In genomic region chr3:55449148-55449547, GRCm38 (mm10) we compare ENCODE assay signal across 35 mouse cellular contexts. TPM values are rescaled to one million over a fixed set of nuclear protein-coding genes. Genes with fewer than 3 reads are reported as not detected.
DNase-seq lines count a peak whose midpoint lies in the region; ATAC-seq and TF ChIP-seq lines count a peak whose summit lies in the region.
"Had no signal": no experiment of that assay in that cellular context is flagged by ENCODE, and none has a peak within 500 bp of the region (broad histone marks: within the 10 kb centered on the region; RNA-seq: fewer than 3 reads in every experiment).

No protein-coding gene starts in this region.

- WGBS in forebrain, postnatal 0 days: 93% methylated on average over 2 of the region's 2 CpGs
- 93% methylated on average over 2 of the region's 2 CpGs for WGBS in forebrain, embryonic 12.5 days
- WGBS in intestine, postnatal 0 days: 84% methylated on average over 2 of the region's 2 CpGs
- 90% methylated on average over 2 of the region's 2 CpGs for WGBS in thymus, adult 2 months

- ATAC-seq in forebrain, postnatal 0 days: no peak
- no peak for ATAC-seq in forebrain, embryonic 12.5 days (ENCODE audit: low FRiP score)
- ATAC-seq in intestine, postnatal 0 days: no peak
- ATAC-seq: intestine, embryonic 16.5 days had no signal

- no peak overlapping the region for H3K4me2 ChIP-seq in forebrain, postnatal 0 days (ENCODE audit: low read depth)
- H3K4me2 ChIP-seq in forebrain, embryonic 12.5 days: no peak overlapping the region
- H3K4me2 ChIP-seq in intestine, postnatal 0 days (replicated peaks; ENCODE audit: low read depth): no peak overlapping the region
- H3K4me2 ChIP-seq: embryonic facial prominence, embryonic 13.5 days; limb, embryonic 15.5 days; midbrain, embryonic 12.5 days had no signal

- H3K36me3 ChIP-seq in forebrain, postnatal 0 days (ENCODE audit: insufficient read depth): peaks cover 12% of the 10 kb centered on the region; the same call in 1 of the 2 replicates
- peaks cover 6% of the 10 kb centered on the region; the same call in 1 of the 2 replicates for H3K36me3 ChIP-seq in forebrain, embryonic 12.5 days (replicated peaks)
- no peaks in the 10 kb centered on the region for H3K36me3 ChIP-seq in E14TG2a.4 (ENCODE audit: insufficient read depth, low read length)
- no peaks in the 10 kb centered on the region for H3K36me3 ChIP-seq in intestine, postnatal 0 days (ENCODE audit: control insufficient read depth, insufficient read depth)
- H3K36me3 ChIP-seq in thymus, adult 2 months (ENCODE audit: control insufficient read depth, insufficient read depth, low read length): no peaks in the 10 kb centered on the region
- H3K36me3 ChIP-seq: embryonic facial prominence, embryonic 13.5 days; limb, embryonic 10.5 days; limb, embryonic 15.5 days had no signal

- no peaks in the 10 kb centered on the region for H3K9me3 ChIP-seq in forebrain, postnatal 0 days (ENCODE audit: low read length)
- H3K9me3 ChIP-seq in forebrain, embryonic 12.5 days: no peaks in the 10 kb centered on the region
- H3K9me3 ChIP-seq in E14TG2a.4 (ENCODE audit: low read length): no peaks in the 10 kb centered on the region
- no peaks in the 10 kb centered on the region for H3K9me3 ChIP-seq in intestine, postnatal 0 days (ENCODE audit: control insufficient read depth)
- H3K9me3 ChIP-seq: embryonic facial prominence, embryonic 13.5 days; limb, embryonic 10.5 days; limb, embryonic 15.5 days; midbrain, embryonic 12.5 days had no signal

- H3K9ac ChIP-seq in forebrain, postnatal 0 days: no peak overlapping the region
- no peak overlapping the region for H3K9ac ChIP-seq in forebrain, embryonic 12.5 days
- H3K9ac ChIP-seq in intestine, postnatal 0 days (ENCODE audit: low read depth, low read length): no peak overlapping the region
- H3K9ac ChIP-seq: embryonic facial prominence, embryonic 13.5 days; limb, embryonic 15.5 days; midbrain, embryonic 12.5 days had no signal

- H3K27me3 ChIP-seq in forebrain, postnatal 0 days (ENCODE audit: insufficient read depth, low read length): no peaks in the 10 kb centered on the region
- H3K27me3 ChIP-seq in forebrain, embryonic 12.5 days: no peaks in the 10 kb centered on the region
- peaks cover 3% of the 10 kb centered on the region; the same call in 1 of the 2 replicates for H3K27me3 ChIP-seq in E14TG2a.4 (ENCODE audit: insufficient read depth, low read length)
- no peaks in the 10 kb centered on the region for H3K27me3 ChIP-seq in intestine, postnatal 0 days (replicated peaks; ENCODE audit: control insufficient read depth, insufficient read depth, low read length)
- no peaks in the 10 kb centered on the region for H3K27me3 ChIP-seq in thymus, adult 2 months (ENCODE audit: control insufficient read depth, insufficient read depth, low read length)
- H3K27me3 ChIP-seq: embryonic facial prominence, embryonic 13.5 days; limb, embryonic 15.5 days; midbrain, embryonic 12.5 days had no signal

- no peaks in the 10 kb centered on the region; the same call in 1 of the 2 replicates for H3K4me1 ChIP-seq in forebrain, postnatal 0 days (ENCODE audit: insufficient read depth)
- H3K4me1 ChIP-seq in forebrain, embryonic 12.5 days: no peaks in the 10 kb centered on the region
- no peaks in the 10 kb centered on the region for H3K4me1 ChIP-seq in E14TG2a.4 (replicated peaks; ENCODE audit: low read depth, low read length)
- H3K4me1 ChIP-seq in intestine, postnatal 0 days (replicated peaks; ENCODE audit: control insufficient read depth, insufficient read depth, low read length): no peaks in the 10 kb centered on the region
- H3K4me1 ChIP-seq in thymus, adult 2 months (replicated peaks; ENCODE audit: control insufficient read depth, insufficient read depth, low read length): no peaks in the 10 kb centered on the region
- H3K4me1 ChIP-seq: midbrain, embryonic 12.5 days had no signal

- no peak overlapping the region for H3K4me3 ChIP-seq in forebrain, postnatal 0 days (ENCODE audit: low read depth, low read length)
- H3K4me3 ChIP-seq in forebrain, embryonic 12.5 days (replicated peaks): no peak overlapping the region
- H3K4me3 ChIP-seq in left cerebral cortex, adult 2 months: no peak overlapping the region
- no peak overlapping the region for H3K4me3 ChIP-seq in E14TG2a.4 (replicated peaks; ENCODE audit: low read length)
- no peak overlapping the region for H3K4me3 ChIP-seq in intestine, postnatal 0 days (ENCODE audit: low read depth, low read length)
- no peak overlapping the region for H3K4me3 ChIP-seq in thymus, adult 2 months (ENCODE audit: control insufficient read depth, insufficient read depth, low read length)
- H3K4me3 ChIP-seq: embryonic facial prominence, embryonic 13.5 days; erythroblast, embryonic 14.5 days; limb, embryonic 10.5 days; limb, embryonic 15.5 days; midbrain, embryonic 12.5 days had no signal

- TF ChIP-seq POLR2A in thymus, adult 2 months (IDR thresholded peaks at IDR 0.05; ENCODE audit: control insufficient read depth, extremely low read depth, insufficient read depth, low read length, poor library complexity): no peak

- DNase-seq in forebrain, postnatal 0 days: no peak
- DNase-seq in left cerebral cortex, adult 2 months (ENCODE audit: extremely low spot score in 1 of 2, low spot score in 2 of 2): no peak
- DNase-seq in left cerebral cortex, adult 18-20 months (ENCODE audit: low spot score in 2 of 2): no peak
- DNase-seq in R1 (ENCODE audit: low read depth, low spot score): peak; percentile 35
- no peak for DNase-seq in thymus, adult 2 months
- DNase-seq: adrenal gland, postnatal 25 days; cerebellum, adult 9-11 months; gastrocnemius, postnatal 10 days; heart, postnatal 14 days; kidney, adult 9 months; kidney, postnatal 14 days; lung, postnatal 36 days; thymus, postnatal 25 days had no signal

- intact Hi-C loops in left cerebral cortex, adult 2 months (cut with DNase I): no loop called here

- H3K27ac ChIP-seq in forebrain, postnatal 0 days (ENCODE audit: low read depth, low read length): no peak overlapping the region
- no peak overlapping the region for H3K27ac ChIP-seq in forebrain, embryonic 12.5 days
- peak overlapping the region; percentile 9; the same call in 1 of the 2 replicates for H3K27ac ChIP-seq in left cerebral cortex, adult 2 months
- no peak overlapping the region for H3K27ac ChIP-seq in intestine, postnatal 0 days (ENCODE audit: low read depth, low read length)
- no peak overlapping the region for H3K27ac ChIP-seq in thymus, adult 2 months (ENCODE audit: control insufficient read depth, insufficient read depth, low read length)
- H3K27ac ChIP-seq: limb, embryonic 10.5 days; limb, embryonic 15.5 days; midbrain, embryonic 12.5 days had no signal

- peak; percentile 34 for TF ChIP-seq CTCF in forebrain, postnatal 0 days (IDR thresholded peaks at IDR 0.05; ENCODE audit: low read depth)
- TF ChIP-seq CTCF in left cerebral cortex, adult 2 months (IDR thresholded peaks at IDR 0.05): peak; percentile 33
- TF ChIP-seq CTCF in E14TG2a.4 (conservative IDR thresholded peaks at IDR 0.05; ENCODE audit: low read length): peak; percentile 36; the same call in 1 of the 2 replicates
- TF ChIP-seq CTCF in intestine, postnatal 0 days (IDR thresholded peaks at IDR 0.05; ENCODE audit: low read depth): no peak
- TF ChIP-seq CTCF in thymus, adult 2 months (IDR thresholded peaks at IDR 0.05; ENCODE audit: borderline replicate concordance, control insufficient read depth, extremely low read depth, insufficient read depth, low read length, poor library complexity): no peak

RNA-seq across cellular contexts. Expression of gene Gm21954, which starts 22.9 kb away (rescaled TPM):
- total RNA-seq in forebrain, postnatal 0 days (2014; rRNA removed): not detected in 2 replicates
- polyA plus RNA-seq in forebrain, postnatal 0 days (2015; fragmentation: Nextera tagmentation; extraction: Ambion mirVana): not detected in 2 replicates
- polyA plus RNA-seq in forebrain, embryonic 12.5 days (2016; fragmentation: Nextera tagmentation; extraction: Ambion mirVana): not detected in 2 replicates
- total RNA-seq in left cerebral cortex, adult 2 months (2021): not detected
- not detected for total RNA-seq in left cerebral cortex, adult 18-20 months (2021)
- polyA plus RNA-seq in intestine, postnatal 0 days (2015; fragmentation: Nextera tagmentation; extraction: Ambion mirVana): not detected in 2 replicates
- polyA plus RNA-seq in thymus, adult 2 months (2012; rRNA removed): not detected in 2 replicates
- total RNA-seq: adrenal gland, postnatal 25 days; ES-E14; gastrocnemius, postnatal 10 days; heart, postnatal 14 days; layer of hippocampus, adult 18-20 months; layer of hippocampus, postnatal 25 days; left cerebral cortex, postnatal 10 days; megakaryocyte, adult 5-6 weeks; monocyte, adult 5-6 weeks had no signal
- polyA plus RNA-seq: embryonic facial prominence, embryonic 13.5 days; erythroblast, embryonic 14.5 days; forebrain, embryonic 11.5 days; gonadal fat pad, adult 2 months; heart, embryonic 14.5 days; hindbrain, embryonic 11.5 days; intestine, embryonic 16.5 days; limb, embryonic 10.5 days; limb, embryonic 15.5 days; liver, embryonic 16.5 days; lung, embryonic 16.5 days; midbrain, embryonic 12.5 days; neural tube, embryonic 14.5 days had no signal

Comparison
In these comparisons a context has a peak if more than half of its experiments do, and no peak if none do; other contexts are left out.
1. CTCF ChIP-seq: peak in forebrain, postnatal 0 days (single experiment), left cerebral cortex, adult 2 months (single experiment) and E14TG2a.4 (single experiment); none in intestine, postnatal 0 days (single experiment) and thymus, adult 2 months (single experiment).